Mouse (Mus musculus): Measurements from ENCODE around the gene Sdhaf3.

Sdhaf3 gene

GRCm38 (mm10) chr6:7068782-7069181 lies 113.0 kb downstream of the Sdhaf3 start:
- DNase-seq (ENCODE audit: low spot score in 2 of 2): no peak

- DNase-seq (ENCODE audit: low spot score in 2 of 2): no peak
Measured at GRCm38 (mm10) chr6:7069463-7069862, 113.7 kb downstream of the Sdhaf3 start.

- no peak for DNase-seq (ENCODE audit: low spot score in 2 of 2)
Measured at GRCm38 (mm10) chr6:7082054-7082453, 126.2 kb downstream of the Sdhaf3 start.

GRCm38 (mm10) chr6:7082467-7083259 lies 126.9 kb downstream of the Sdhaf3 start:
- DNase-seq (ENCODE audit: low spot score in 2 of 2): no peak

GRCm38 (mm10) chr6:7083661-7084060 lies 127.9 kb downstream of the Sdhaf3 start:
- no peak for DNase-seq (ENCODE audit: low spot score in 2 of 2)

GRCm38 (mm10) chr6:7084370-7084769 lies 128.6 kb downstream of the Sdhaf3 start:
- no peak for DNase-seq (ENCODE audit: low spot score in 2 of 2)

GRCm38 (mm10) chr6:7085506-7085905 lies 129.7 kb downstream of the Sdhaf3 start:
- DNase-seq (ENCODE audit: low spot score in 2 of 2): no peak

GRCm38 (mm10) chr6:7092094-7092493 lies 136.3 kb downstream of the Sdhaf3 start:
- no peak for DNase-seq (ENCODE audit: low spot score in 2 of 2)
